Mouse (Mus musculus): ENCODE measurements around the gene Gm47841. TPM values are rescaled to one million over a fixed set of nuclear protein-coding genes. Genes with fewer than 3 reads are reported as not detected.
A peak's percentile ranks its signal among the peaks of the same experiment; 100 is the strongest.

Gm47841 gene
- polyA plus RNA-seq, 1 experiment from 2014 or later: 0.14 TPM

DNA sequence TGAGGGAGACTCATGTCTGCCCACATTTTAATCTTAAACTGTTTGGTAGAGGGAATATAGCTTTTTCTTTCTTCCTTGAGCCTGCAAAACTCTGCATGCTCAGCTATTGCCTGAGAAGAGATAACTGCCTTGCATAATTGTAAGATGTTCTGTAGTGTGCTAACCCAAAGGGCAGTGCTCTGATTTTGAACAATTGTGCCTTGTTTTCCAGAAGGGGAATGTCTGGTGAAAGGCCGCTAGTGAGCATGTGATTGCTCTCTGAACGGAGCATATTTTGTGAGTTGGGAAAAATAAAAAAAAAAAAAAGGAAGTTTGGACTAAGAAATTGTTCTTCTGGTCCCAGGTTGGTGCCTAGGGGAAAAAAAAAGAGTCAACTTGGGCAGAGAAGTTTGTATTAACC is 18.2 kb downstream of the Gm47841 start:
- 63% methylated on average over 2 of the region's 2 CpGs for WGBS
- no peak overlapping the region for H3K9ac ChIP-seq (replicated peaks)
- H3K4me1 ChIP-seq: no peaks in the 10 kb centered on the region
- no peak overlapping the region for H3K4me2 ChIP-seq
- H3K27ac ChIP-seq (replicated peaks): no peak overlapping the region
- H3K4me3 ChIP-seq (replicated peaks): no peak overlapping the region
- H3K27me3 ChIP-seq (replicated peaks): no peaks in the 10 kb centered on the region
- no peaks in the 10 kb centered on the region for H3K9me3 ChIP-seq (replicated peaks)
- H3K36me3 ChIP-seq: peaks cover 33% of the 10 kb centered on the region
- ATAC-seq (ENCODE audit: low FRiP score): no peak

DNA sequence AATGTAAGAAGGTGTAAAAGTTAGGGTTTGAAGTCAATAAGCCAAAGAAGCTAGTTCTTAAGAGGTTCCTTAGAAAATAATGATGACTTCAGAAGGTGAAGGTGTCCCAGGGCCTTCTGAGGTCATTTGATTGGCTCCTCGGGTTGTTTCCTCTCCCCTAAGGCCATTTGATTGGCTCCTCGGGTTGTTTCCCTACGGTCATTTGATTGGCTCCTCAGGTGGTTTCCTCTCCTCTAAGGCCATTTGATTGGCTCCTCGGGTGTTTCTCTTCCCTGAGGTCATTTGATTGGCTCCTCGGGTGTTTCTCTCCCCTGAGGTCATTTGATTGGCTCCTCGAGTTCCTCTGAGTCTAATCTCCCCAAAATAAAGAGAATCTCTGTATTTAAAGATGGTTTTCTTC is 35.8 kb downstream of the Gm47841 start:
- Histone ChIP-seq H3K36me3 (peaks cover 50% of the 10 kb centered on the region), H3K9ac (replicated peaks) (no peak overlapping the region), H3K27me3 (replicated peaks) (no peaks in the 10 kb centered on the region), H3K27ac (replicated peaks) (no peak overlapping the region), H3K9me3 (replicated peaks) (no peaks in the 10 kb centered on the region), H3K4me1 (peaks cover 7% of the 10 kb centered on the region; the same call in 1 of the 2 replicates), H3K4me2 (no peak overlapping the region), H3K4me3 (replicated peaks) (no peak overlapping the region)
- 90% methylated on average over 6 of the region's 6 CpGs for WGBS
- ATAC-seq (ENCODE audit: low FRiP score): no peak

DNA sequence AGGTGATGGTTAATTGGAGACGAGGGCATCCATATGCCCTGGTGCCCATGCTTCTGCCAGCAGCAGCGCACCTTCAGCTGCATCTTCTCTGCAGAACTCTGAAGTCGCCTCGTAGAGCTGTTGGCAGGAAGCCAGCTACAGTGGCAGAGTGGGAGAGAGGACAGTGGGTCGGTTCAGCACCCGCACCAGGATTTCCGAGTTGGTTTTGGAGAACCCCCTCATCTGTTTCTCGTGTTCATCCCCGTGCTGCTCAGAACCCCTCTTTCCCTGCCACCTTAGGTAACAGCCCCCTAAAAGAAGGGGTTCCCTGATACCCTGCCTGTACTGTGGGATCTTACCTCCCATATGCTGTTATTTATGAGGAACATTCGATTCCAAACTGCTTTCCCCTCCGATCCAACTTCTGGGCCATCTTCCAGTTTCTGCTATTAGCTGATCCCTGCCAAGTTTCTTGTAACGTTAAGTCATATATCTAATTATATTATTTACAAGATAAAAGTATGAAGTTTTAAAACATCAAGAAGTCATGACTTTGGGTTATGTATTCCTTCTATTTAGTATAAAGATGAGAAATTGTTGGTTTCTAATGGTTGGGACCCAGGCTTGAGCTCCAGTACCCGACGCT is 38.7 kb downstream of the Gm47841 start:
- no peak overlapping the region for H3K27ac ChIP-seq (replicated peaks)
- WGBS: 80% methylated on average over 14 of the region's 14 CpGs
- no peaks in the 10 kb centered on the region for H3K9me3 ChIP-seq (replicated peaks)
- no peak overlapping the region for H3K9ac ChIP-seq (replicated peaks)
- H3K4me2 ChIP-seq: no peak overlapping the region
- no peaks in the 10 kb centered on the region for H3K27me3 ChIP-seq (replicated peaks)
- no peak for ATAC-seq (ENCODE audit: low FRiP score)
- H3K4me3 ChIP-seq (replicated peaks): no peak overlapping the region
- peaks cover 7% of the 10 kb centered on the region; the same call in 1 of the 2 replicates for H3K4me1 ChIP-seq
- H3K36me3 ChIP-seq: peaks cover 29% of the 10 kb centered on the region

DNA sequence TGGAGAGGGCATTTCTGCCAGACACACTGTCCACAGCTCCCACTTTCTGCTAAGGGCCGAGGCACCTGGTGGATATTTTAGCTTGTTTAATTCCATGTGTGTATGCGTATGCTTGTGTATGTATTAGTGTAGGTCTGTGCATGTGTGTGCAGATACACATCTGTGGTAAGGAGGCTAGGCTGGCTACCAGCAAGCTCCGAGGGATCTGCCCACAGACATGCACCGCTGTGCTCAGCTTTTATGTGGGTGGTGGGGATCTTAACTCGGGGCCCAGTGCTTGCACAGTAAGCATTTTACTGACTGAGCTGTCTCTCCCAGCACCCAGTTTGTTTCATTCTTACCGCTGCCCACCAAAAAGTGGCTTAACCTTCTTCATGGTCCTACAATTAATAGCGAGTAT is 40.0 kb downstream of the Gm47841 start:
- Histone ChIP-seq H3K4me2 (peak overlapping the region; percentile 54; the same call in 1 of the 2 replicates), H3K4me1 (peaks cover 7% of the 10 kb centered on the region; the same call in 1 of the 2 replicates), H3K27ac (replicated peaks) (no peak overlapping the region), H3K9ac (replicated peaks) (no peak overlapping the region; the same call in 1 of the 2 replicates), H3K9me3 (replicated peaks) (no peaks in the 10 kb centered on the region), H3K4me3 (replicated peaks) (no peak overlapping the region), H3K27me3 (replicated peaks) (no peaks in the 10 kb centered on the region), H3K36me3 (peaks cover 25% of the 10 kb centered on the region)
- ATAC-seq (ENCODE audit: low FRiP score): no peak
- 78% methylated on average over 7 of the region's 7 CpGs for WGBS

DNA sequence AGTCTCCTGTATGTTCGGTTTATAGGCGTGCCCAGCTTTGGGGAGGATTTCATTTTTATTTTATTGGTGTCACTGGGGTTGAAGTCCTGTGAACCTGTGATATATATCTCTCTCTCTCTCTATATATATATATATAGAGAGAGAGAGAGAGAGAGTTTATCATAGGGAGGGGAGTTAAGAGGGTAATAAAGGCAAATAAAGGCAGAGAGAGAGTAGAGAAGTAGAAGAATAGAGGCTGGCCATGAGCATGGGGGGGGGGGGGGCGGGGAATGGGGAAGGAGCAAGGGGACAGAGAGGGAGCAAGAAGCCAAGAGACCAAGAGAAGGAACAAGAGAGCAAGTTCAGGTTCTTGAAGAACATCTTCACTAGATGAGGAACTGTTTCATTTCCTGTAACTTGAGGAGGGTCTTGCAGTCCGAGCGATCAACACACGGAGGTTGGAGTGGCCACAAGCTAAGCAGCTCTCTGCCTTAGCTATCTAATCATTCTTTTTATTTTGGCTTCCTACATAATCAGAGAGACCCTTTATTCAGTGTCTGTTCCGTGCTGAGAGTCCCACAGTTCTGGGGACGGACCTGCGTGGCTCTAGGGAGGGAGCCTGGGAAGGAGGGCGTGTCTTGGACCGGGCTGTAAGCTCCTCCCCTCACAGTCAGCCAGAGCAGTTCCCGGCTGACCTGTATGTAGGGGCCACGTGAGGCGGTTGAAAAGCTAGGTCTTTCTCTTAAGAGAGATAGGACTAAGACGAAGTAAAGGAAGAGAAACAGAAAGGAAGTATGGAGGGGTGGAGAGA is 40.8 kb downstream of the Gm47841 start:
- Histone ChIP-seq H3K27ac (replicated peaks) (no peak overlapping the region), H3K4me1 (peaks cover 7% of the 10 kb centered on the region; the same call in 1 of the 2 replicates), H3K9ac (replicated peaks) (no peak overlapping the region; the same call in 1 of the 2 replicates), H3K36me3 (peaks cover 28% of the 10 kb centered on the region), H3K9me3 (replicated peaks) (no peaks in the 10 kb centered on the region), H3K27me3 (replicated peaks) (no peaks in the 10 kb centered on the region), H3K4me2 (peak overlapping the region; percentile 54), H3K4me3 (replicated peaks) (peak overlapping the region; percentile 27)
- no peak for ATAC-seq (ENCODE audit: low FRiP score)
- 12% methylated on average over 14 of the region's 15 CpGs for WGBS

DNA sequence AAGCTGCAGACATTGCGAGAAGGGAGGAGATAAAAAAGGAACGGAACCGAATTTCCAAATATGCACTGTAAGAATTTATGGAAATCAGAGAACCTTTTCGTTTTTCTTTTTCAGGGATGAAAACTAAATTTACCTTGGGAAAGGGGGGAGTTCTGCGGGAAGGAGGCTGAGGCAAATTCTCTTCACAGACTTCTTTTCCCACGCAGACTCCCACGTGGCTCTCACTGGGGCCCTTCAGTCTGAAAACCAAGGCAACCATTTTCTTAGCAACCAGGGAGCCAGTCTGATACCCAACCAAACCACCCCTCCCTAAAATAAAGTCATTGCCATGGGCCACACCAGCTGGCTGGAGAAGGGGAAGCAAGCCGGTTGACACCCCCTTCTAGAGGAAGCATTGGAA is 41.5 kb downstream of the Gm47841 start:
- Histone ChIP-seq H3K4me2 (no peak overlapping the region), H3K36me3 (peaks cover 21% of the 10 kb centered on the region), H3K27ac (replicated peaks) (no peak overlapping the region), H3K4me3 (replicated peaks) (no peak overlapping the region), H3K27me3 (replicated peaks) (no peaks in the 10 kb centered on the region), H3K9ac (replicated peaks) (no peak overlapping the region), H3K9me3 (replicated peaks) (no peaks in the 10 kb centered on the region), H3K4me1 (peaks cover 7% of the 10 kb centered on the region; the same call in 1 of the 2 replicates)
- 78% methylated on average over 8 of the region's 8 CpGs for WGBS
- ATAC-seq (ENCODE audit: low FRiP score): no peak

DNA sequence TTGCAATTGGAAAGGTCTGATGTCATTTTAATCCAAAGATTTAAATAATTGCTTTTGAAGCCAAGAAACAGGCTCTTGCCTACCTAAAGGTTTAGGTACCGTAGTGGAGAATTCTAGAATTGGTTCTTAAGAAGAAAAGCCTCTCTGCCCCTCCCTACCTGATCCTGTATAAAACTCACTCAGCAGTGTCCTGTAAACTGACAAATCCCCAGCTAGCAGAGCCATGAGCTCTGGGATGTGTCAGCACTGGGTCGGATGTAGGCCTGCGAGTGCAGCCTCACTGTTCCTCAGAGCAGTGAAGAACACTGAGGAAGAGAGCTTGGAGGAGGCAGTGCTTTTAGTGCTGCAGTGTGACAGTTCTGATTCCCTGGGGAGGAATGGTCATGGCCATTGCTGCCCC is 42.7 kb downstream of the Gm47841 start:
- H3K4me2 ChIP-seq: no peak overlapping the region
- H3K27ac ChIP-seq (replicated peaks): no peak overlapping the region
- H3K9me3 ChIP-seq (replicated peaks): no peaks in the 10 kb centered on the region
- peaks cover 7% of the 10 kb centered on the region; the same call in 1 of the 2 replicates for H3K4me1 ChIP-seq
- H3K27me3 ChIP-seq (replicated peaks): no peaks in the 10 kb centered on the region
- no peak for ATAC-seq (ENCODE audit: low FRiP score)
- 78% methylated on average over 3 of the region's 3 CpGs for WGBS
- no peak overlapping the region for H3K4me3 ChIP-seq (replicated peaks)
- H3K36me3 ChIP-seq: peaks cover 19% of the 10 kb centered on the region
- no peak overlapping the region for H3K9ac ChIP-seq (replicated peaks)

DNA sequence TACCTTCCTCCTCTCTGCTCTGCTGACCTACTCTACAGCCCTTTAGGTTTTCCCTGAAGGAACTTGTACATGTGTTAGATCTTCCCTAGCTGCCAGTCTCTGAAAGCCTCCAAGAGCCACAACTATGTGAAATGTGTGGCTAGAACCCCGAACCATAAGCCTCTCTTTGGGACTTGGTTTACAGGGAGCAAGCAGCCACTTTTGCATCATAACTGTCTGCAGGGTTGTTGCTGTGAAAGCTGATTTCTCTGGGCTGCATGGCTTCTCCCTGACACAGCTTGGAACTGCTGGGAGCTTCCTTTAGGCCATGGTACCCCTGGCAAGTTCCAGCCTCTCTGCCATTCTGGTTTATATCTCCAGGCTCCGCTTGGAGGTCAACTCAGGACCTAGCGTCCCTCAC is 44.7 kb downstream of the Gm47841 start:
- Histone ChIP-seq H3K4me2 (no peak overlapping the region), H3K4me3 (replicated peaks) (no peak overlapping the region), H3K27ac (replicated peaks) (no peak overlapping the region), H3K27me3 (replicated peaks) (no peaks in the 10 kb centered on the region), H3K4me1 (peaks cover 7% of the 10 kb centered on the region; the same call in 1 of the 2 replicates), H3K9ac (replicated peaks) (no peak overlapping the region), H3K9me3 (replicated peaks) (no peaks in the 10 kb centered on the region), H3K36me3 (peaks cover 10% of the 10 kb centered on the region)
- ATAC-seq (ENCODE audit: low FRiP score): no peak
- WGBS: 96% methylated on average over 3 of the region's 3 CpGs

DNA sequence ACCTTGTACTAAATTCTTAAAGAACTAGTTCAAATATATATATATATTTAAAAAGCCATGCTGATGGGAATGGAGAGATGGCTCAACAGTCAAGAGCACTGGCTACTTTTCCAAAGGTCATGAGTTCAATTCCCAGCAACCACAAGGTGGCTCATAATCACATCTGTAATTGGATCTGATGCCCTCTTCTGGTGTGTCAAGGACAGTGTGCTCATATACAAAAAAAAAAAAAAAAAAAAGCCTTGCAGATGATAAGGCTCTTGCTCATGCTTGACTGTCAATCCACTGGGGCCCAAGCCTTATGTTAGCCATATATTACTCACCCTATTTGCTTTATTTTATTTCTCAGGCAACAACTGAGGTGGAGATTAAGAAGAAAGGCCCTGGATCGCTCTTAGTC is 45.5 kb downstream of the Gm47841 start:
- H3K4me2 ChIP-seq: no peak overlapping the region
- 93% methylated on average over 1 of the region's 1 CpGs for WGBS
- no peak overlapping the region for H3K4me3 ChIP-seq (replicated peaks)
- peaks cover 2% of the 10 kb centered on the region; the same call in 1 of the 2 replicates for H3K4me1 ChIP-seq
- H3K9ac ChIP-seq (replicated peaks): no peak overlapping the region
- no peaks in the 10 kb centered on the region for H3K9me3 ChIP-seq (replicated peaks)
- no peak for ATAC-seq (ENCODE audit: low FRiP score)
- H3K36me3 ChIP-seq: peaks cover 10% of the 10 kb centered on the region
- H3K27me3 ChIP-seq (replicated peaks): no peaks in the 10 kb centered on the region
- no peak overlapping the region for H3K27ac ChIP-seq (replicated peaks)

DNA sequence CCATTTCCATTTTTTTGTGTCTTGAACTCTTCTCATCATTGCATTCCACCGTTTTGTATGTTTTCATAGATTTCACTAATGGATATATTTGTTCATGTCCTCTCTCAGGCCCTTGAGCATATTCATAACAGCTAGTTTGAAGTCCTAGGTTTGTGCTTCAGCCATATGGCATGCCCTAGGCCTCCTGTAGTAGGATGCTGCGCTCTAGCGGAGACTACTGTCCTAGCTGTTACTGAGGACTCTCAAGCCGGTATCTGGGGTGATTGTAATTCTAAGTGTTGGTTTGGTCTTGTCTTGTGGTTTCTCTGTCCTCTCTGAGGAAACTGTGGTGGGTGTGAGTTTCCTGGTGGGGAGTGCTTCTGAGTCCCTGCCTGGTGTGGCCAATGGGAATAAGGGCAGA is 50.1 kb downstream of the Gm47841 start:
- no peaks in the 10 kb centered on the region for H3K9me3 ChIP-seq (replicated peaks)
- peak; percentile 50; the same call in 1 of the 2 replicates for ATAC-seq (ENCODE audit: low FRiP score)
- no peak overlapping the region for H3K4me2 ChIP-seq
- no peak overlapping the region for H3K27ac ChIP-seq (replicated peaks)
- no peak overlapping the region for H3K4me3 ChIP-seq (replicated peaks)
- H3K27me3 ChIP-seq (replicated peaks): no peaks in the 10 kb centered on the region
- H3K4me1 ChIP-seq: no peaks in the 10 kb centered on the region
- H3K9ac ChIP-seq (replicated peaks): no peak overlapping the region
- WGBS: 35% methylated on average over 4 of the region's 4 CpGs
- peaks cover 2% of the 10 kb centered on the region; the same call in 1 of the 2 replicates for H3K36me3 ChIP-seq

Measured in neural tube, embryonic 15.5 days (tissue).